8 mouse cellular contexts compared by ENCODE assay signal in the genomic region with DNA sequence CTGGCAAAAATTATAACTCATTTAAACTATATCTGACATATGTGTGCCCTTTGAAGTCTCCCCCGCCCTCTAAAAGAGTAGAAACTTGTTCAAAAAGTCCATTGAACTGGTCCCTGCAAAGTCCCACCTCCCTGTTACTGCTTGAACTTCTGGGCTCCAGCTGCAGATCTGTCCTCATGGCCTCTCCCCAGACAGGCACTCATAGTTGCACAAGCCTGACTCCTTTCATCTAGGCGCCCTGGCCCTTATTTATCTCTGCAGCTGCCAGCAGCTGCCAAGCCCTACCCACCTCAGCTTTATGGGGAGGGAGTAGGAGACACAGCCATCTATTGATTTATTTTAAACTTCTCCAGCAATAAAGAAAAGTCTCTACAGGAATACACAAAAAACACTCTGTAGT.
DNase-seq lines count a peak whose midpoint lies in the region; ATAC-seq and TF ChIP-seq lines count a peak whose summit lies in the region.
"Had no signal": no experiment of that assay in that cellular context is flagged by ENCODE, and none has a peak within 500 bp of the region (broad histone marks: within the 10 kb centered on the region; RNA-seq: fewer than 3 reads in every experiment).

No protein-coding gene starts in this region.

- H3K4me2 ChIP-seq in intestine, embryonic 14.5 days (ENCODE audit: low read length): no peak overlapping the region
- H3K4me2 ChIP-seq in forebrain, embryonic 15.5 days (replicated peaks): no peak overlapping the region

- H3K4me1 ChIP-seq in intestine, embryonic 14.5 days (replicated peaks; ENCODE audit: control insufficient read depth, insufficient read depth, low read length): peaks cover 18% of the 10 kb centered on the region
- no peaks in the 10 kb centered on the region for H3K4me1 ChIP-seq in forebrain, embryonic 15.5 days

- no peaks in the 10 kb centered on the region for H3K9me3 ChIP-seq in intestine, embryonic 14.5 days (ENCODE audit: control insufficient read depth, low read length)
- no peaks in the 10 kb centered on the region for H3K9me3 ChIP-seq in forebrain, embryonic 15.5 days

- H3K4me3 ChIP-seq in C2C12 (ENCODE audit: insufficient read depth, poor library complexity, severe bottlenecking): no peak overlapping the region
- H3K4me3 ChIP-seq in intestine, embryonic 14.5 days (ENCODE audit: low read depth, low read length): no peak overlapping the region
- H3K4me3 ChIP-seq in forebrain, embryonic 15.5 days: no peak overlapping the region
- H3K4me3 ChIP-seq: erythroblast, embryonic 14.5 days had no signal

- H3K27me3 ChIP-seq in C2C12 (ENCODE audit: control insufficient read depth, insufficient read depth, insufficient read length): no peaks in the 10 kb centered on the region
- H3K27me3 ChIP-seq in intestine, embryonic 14.5 days (replicated peaks; ENCODE audit: control insufficient read depth, insufficient read depth, low read length): no peaks in the 10 kb centered on the region
- H3K27me3 ChIP-seq in forebrain, embryonic 15.5 days: no peaks in the 10 kb centered on the region

- peak; percentile 31 for DNase-seq in adrenal gland, postnatal 25 days
- DNase-seq in intestine, embryonic 14.5 days (ENCODE audit: low spot score): no peak
- peak; percentile 58 for DNase-seq in lung, postnatal 10 days
- DNase-seq in retina, postnatal 1 day: no peak
- no peak for DNase-seq in B cell, adult 2 months

- TF ChIP-seq CTCF in C2C12 (IDR thresholded peaks at IDR 0.05; ENCODE audit: control insufficient read depth, insufficient read depth, insufficient read length): no peak

- 29% methylated on average over 2 of the region's 2 CpGs for WGBS in intestine, embryonic 14.5 days
- 84% methylated on average over 2 of the region's 2 CpGs for WGBS in forebrain, embryonic 15.5 days

- H3K27ac ChIP-seq in intestine, embryonic 14.5 days (ENCODE audit: low read depth): peak overlapping the region; percentile 43; the same call in 1 of the 2 replicates
- H3K27ac ChIP-seq in forebrain, embryonic 15.5 days (replicated peaks): no peak overlapping the region

- no peak overlapping the region for H3K9ac ChIP-seq in intestine, embryonic 14.5 days (ENCODE audit: low read length)
- no peak overlapping the region for H3K9ac ChIP-seq in forebrain, embryonic 15.5 days (replicated peaks)

- H3ac ChIP-seq in C2C12 (ENCODE audit: control insufficient read depth, insufficient read length, low read depth): no peak overlapping the region

- ATAC-seq in intestine, embryonic 14.5 days (replicated peaks; ENCODE audit: low FRiP score, low TSS enrichment, low read depth): peak; percentile 84
- no peak for ATAC-seq in forebrain, embryonic 15.5 days (replicated peaks)

- H3K36me3 ChIP-seq in C2C12 (ENCODE audit: control insufficient read depth, insufficient read depth): peaks cover 32% of the 10 kb centered on the region
- peaks cover 34% of the 10 kb centered on the region for H3K36me3 ChIP-seq in intestine, embryonic 14.5 days (ENCODE audit: control insufficient read depth, insufficient read depth, low read length)
- H3K36me3 ChIP-seq in forebrain, embryonic 15.5 days: no peaks in the 10 kb centered on the region

- peaks cover 23% of the 10 kb centered on the region for H3K79me3 ChIP-seq in C2C12 (ENCODE audit: low read depth)

- H3K79me2 ChIP-seq in C2C12 (ENCODE audit: control insufficient read depth, insufficient read depth): peaks cover 45% of the 10 kb centered on the region

TF ChIP-seq in C2C12, 6 proteins besides CTCF, POLR2A, EP300 and RAD21:
- TF ChIP-seq CEBPB (IDR thresholded peaks at IDR 0.05; ENCODE audit: low read depth) (peak; percentile 3), MAX (IDR thresholded peaks at IDR 0.05) (no peak), USF1 (IDR thresholded peaks at IDR 0.05; ENCODE audit: low read depth) (no peak), MYOD1 (IDR thresholded peaks at IDR 0.05; ENCODE audit: control insufficient read depth, insufficient read length, low read depth) (no peak)

Comparison
In these comparisons a context has a peak if more than half of its experiments do, and no peak if none do; other contexts are left out.
1. DNase-seq: peak in adrenal gland, postnatal 25 days (single experiment) and lung, postnatal 10 days (single experiment); none in intestine, embryonic 14.5 days (single experiment), retina, postnatal 1 day (single experiment) and B cell, adult 2 months (0 of 2).